Mouse (Mus musculus) kidney, embryonic 14.5 days (tissue): ENCODE measurements around the gene Bglap. TPM values are rescaled to one million over a fixed set of nuclear protein-coding genes. Genes with fewer than 3 reads are reported as not detected.

Experiments
- ATAC-seq: fragments of 200-750 bp; cut with Nextera tagmentation; 2 replicates; pipeline ENCODE4 v1.8.0; 2017; ENCODE audit warnings: moderate number of reproducible peaks, mild to moderate bottlenecking, moderate TSS enrichment, moderate library complexity; ENCODE audit not compliant: low FRiP score, low TSS enrichment
- H3K27ac ChIP-seq: fragments of 300-500 bp; sonication (generic); 2 replicates; pipeline ENCODE4 v1.5.1; 2014; ENCODE audit warnings: low read depth, mild to moderate bottlenecking, low read length, moderate library complexity, mixed read lengths
- H3K27me3 ChIP-seq: fragments of 300-500 bp; sonication (generic); 2 replicates; pipeline ENCODE4 v1.6.1; 2014; ENCODE audit warnings: mild to moderate bottlenecking, low read length; ENCODE audit not compliant: control insufficient read depth, insufficient read depth
- H3K36me3 ChIP-seq: fragments of 300-500 bp; sonication (generic); 2 replicates; pipeline ENCODE4 v1.6.1; 2014; ENCODE audit warnings: low read length, mixed read lengths; ENCODE audit not compliant: control insufficient read depth, insufficient read depth
- H3K4me1 ChIP-seq: fragments of 300-500 bp; sonication (generic); 2 replicates; pipeline ENCODE4 v1.6.1; 2014; ENCODE audit warnings: low read length, mixed read lengths; ENCODE audit not compliant: control insufficient read depth, insufficient read depth
- H3K4me2 ChIP-seq: fragments of 300-500 bp; sonication (generic); replicated peaks from 2 replicates; pipeline ENCODE4 v1.6.1; 2014; ENCODE audit warnings: low read depth, mild to moderate bottlenecking, low read length
- H3K4me3 ChIP-seq: fragments of 300-500 bp; sonication (generic); 2 replicates; pipeline ENCODE4 v1.5.1; 2014; ENCODE audit warnings: mild to moderate bottlenecking, low read length
- H3K9ac ChIP-seq: fragments of 300-500 bp; sonication (generic); 2 replicates; pipeline ENCODE4 v1.6.1; 2014; ENCODE audit warnings: low read depth, mild to moderate bottlenecking, low read length, moderate library complexity
- H3K9me3 ChIP-seq: fragments of 300-500 bp; sonication (generic); 2 replicates; pipeline ENCODE4 v1.6.1; 2016; ENCODE audit warnings: low read length; ENCODE audit not compliant: control insufficient read depth
- WGBS: fragments of 180-500 bp; shearing (Covaris S2); extraction: QIAGEN DNeasy Blood & Tissue Kit; methylation state at CpG from one replicate; pipeline ENCODE4 v1.1.7; 2014; 5-methylcytosine and 5-hydroxymethylcytosine counted together
- polyA plus RNA-seq: library from polyadenylated mRNA; unstranded; fragments of >200 nt; fragmentation: Nextera tagmentation; extraction: Ambion mirVana; gene quantifications from 2 replicates; pipeline ENCODE4 v1.2.1, GENCODE M21; 2014

The Bglap gene
- polyA plus RNA-seq, 1 experiment from 2014 or later = 0.57 TPM

DNA sequence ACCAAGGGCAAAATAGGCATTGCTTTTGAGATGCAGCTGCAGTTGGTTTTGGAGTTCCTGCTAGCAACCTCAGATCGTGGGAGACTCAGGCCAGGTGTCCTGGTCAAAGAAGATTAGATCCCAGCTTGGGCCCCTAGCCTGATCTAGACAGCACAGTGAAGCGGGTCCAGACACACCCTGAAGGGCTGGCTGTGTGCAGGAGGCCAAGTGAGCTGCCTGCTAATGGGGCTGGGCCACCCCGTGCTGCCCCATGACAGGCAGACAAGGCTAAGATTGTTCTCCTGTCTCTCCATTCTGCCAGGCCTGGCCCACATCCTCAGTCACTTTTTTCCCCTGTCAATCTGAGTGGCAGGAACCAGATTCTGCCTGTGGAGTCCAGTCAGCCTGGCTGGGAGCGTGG lies 20.6 kb downstream of the Bglap start:
- peaks cover 4% of the 10 kb centered on the region; the same call in 1 of the 2 replicates for H3K4me1 ChIP-seq
- H3K27me3 ChIP-seq = peaks cover 13% of the 10 kb centered on the region
- H3K27ac ChIP-seq = no peak overlapping the region
- no peak overlapping the region for H3K9ac ChIP-seq
- H3K4me2 ChIP-seq = no peak overlapping the region
- no peaks in the 10 kb centered on the region for H3K9me3 ChIP-seq
- no peak for ATAC-seq
- no peak overlapping the region for H3K4me3 ChIP-seq
- peaks cover 38% of the 10 kb centered on the region for H3K36me3 ChIP-seq
- WGBS = 58% methylated on average over 4 of the region's 4 CpGs

DNA sequence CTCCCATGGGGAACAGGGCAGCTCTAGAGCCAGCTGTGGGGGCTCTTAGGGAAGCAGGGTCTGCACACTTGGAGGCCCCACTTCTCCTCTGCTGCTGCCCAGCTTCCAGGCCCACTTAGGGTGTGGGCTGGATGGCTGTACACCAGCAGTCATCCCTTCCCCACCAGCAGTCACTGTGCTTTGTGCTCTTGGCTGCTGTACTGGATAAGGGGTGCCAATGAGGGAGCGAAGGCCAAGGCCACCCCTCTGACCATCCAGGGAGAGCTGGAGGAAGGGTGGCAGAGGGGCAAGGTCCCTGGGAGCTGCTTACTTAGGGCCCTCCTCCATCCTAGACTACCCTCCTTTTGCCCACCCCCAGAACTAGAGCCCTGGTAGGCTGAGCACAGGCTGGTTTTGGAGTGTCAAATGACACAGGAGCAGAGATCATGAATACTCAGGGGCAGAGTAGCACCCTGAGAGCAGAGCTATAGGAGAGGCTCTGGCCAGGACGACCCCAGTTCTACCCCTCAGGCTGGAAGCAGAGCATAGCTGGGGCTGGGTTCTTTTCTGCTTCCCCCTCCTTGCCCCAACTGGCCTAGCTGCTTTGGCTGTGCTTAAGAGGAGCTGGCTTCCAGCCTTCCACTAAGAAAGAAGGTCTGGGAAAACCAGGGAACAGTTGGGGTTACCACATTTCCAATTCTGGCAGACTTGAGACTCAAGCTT lies 22.5 kb downstream of the Bglap start:
- no peak overlapping the region for H3K4me2 ChIP-seq
- H3K9me3 ChIP-seq = no peaks in the 10 kb centered on the region
- H3K4me1 ChIP-seq = peaks cover 4% of the 10 kb centered on the region; the same call in 1 of the 2 replicates
- no peak overlapping the region for H3K27ac ChIP-seq
- 82% methylated on average over 2 of the region's 2 CpGs for WGBS
- H3K9ac ChIP-seq = no peak overlapping the region
- ATAC-seq = no peak
- H3K4me3 ChIP-seq = no peak overlapping the region
- H3K27me3 ChIP-seq = peaks cover 13% of the 10 kb centered on the region
- peaks cover 57% of the 10 kb centered on the region for H3K36me3 ChIP-seq

DNA sequence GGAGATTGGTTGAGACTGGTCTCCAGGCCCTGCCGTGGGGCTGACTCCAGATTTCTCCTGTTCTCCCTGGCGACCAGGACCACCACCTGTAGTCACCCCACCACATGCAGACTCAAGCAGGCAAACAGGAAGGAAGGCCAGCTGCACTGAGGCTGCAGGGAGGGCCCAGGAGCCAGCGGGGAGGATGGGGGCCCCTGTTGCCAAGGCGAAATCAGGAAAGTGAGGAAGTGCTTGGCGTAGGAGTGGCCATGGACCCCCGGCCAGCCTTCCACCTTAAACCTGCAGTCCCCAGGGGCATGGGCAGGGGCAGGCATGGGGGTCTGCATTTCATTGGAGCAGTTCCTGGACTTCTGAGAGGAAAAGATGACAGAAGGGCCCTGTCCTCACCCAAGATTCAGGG lies 23.2 kb downstream of the Bglap start:
- 67% methylated on average over 6 of the region's 6 CpGs for WGBS
- peaks cover 63% of the 10 kb centered on the region for H3K36me3 ChIP-seq

DNA sequence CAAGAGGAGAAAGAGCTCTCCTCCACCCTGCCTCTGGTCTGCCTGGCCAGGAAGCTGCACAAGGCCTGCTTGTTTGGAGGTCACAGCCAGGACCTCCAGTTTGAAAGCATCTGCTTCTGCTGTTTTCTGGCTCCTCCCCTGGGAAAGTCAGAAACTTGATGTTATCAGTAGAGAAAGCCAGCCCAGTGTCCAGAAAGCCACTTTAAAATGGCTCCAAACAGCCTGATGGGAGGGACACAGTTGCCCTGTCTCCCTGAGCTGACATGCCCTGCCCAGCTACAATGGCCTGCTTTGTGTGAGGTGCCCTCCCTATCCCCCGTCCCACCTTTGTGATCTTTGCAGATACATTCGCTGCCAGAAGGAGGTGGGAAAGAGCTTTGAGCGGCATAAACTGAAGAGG lies 24.3 kb downstream of the Bglap start:
- peaks cover 4% of the 10 kb centered on the region; the same call in 1 of the 2 replicates for H3K4me1 ChIP-seq
- no peak overlapping the region for H3K9ac ChIP-seq
- H3K4me2 ChIP-seq = no peak overlapping the region
- H3K27ac ChIP-seq = no peak overlapping the region
- peaks cover 3% of the 10 kb centered on the region; the same call in 1 of the 2 replicates for H3K27me3 ChIP-seq
- 71% methylated on average over 3 of the region's 3 CpGs for WGBS
- no peaks in the 10 kb centered on the region for H3K9me3 ChIP-seq
- H3K4me3 ChIP-seq = no peak overlapping the region
- H3K36me3 ChIP-seq = peaks cover 74% of the 10 kb centered on the region
- ATAC-seq = no peak

More for the DNA sequence above, 23.2 kb downstream of the Bglap start:
- peaks cover 4% of the 10 kb centered on the region; the same call in 1 of the 2 replicates for H3K4me1 ChIP-seq
- no peak for ATAC-seq
- peaks cover 12% of the 10 kb centered on the region for H3K27me3 ChIP-seq
- H3K27ac ChIP-seq = no peak overlapping the region
- H3K4me3 ChIP-seq = no peak overlapping the region
- no peaks in the 10 kb centered on the region for H3K9me3 ChIP-seq
- H3K4me2 ChIP-seq = no peak overlapping the region
- no peak overlapping the region for H3K9ac ChIP-seq

DNA sequence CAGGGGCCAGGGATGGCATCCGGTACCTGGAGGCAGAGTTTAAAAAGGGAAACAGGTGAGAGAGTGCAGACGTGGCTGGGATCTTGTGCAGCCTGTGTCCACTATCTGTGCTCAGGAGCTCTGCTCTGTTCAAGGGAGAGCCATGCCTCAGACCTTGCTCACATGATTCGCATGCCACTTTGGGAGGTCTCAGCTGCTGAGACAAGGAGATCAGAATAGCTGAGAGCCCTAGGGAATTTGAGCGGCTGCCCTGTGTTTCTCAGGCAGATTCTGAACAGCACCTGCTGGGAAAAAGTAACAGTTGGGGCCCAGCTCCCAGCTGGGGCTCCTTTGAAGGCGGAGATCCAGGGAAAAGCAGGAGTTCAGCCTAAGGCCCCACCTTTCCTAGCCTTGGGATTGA lies 24.7 kb downstream of the Bglap start:
- Histone ChIP-seq H3K27ac (no peak overlapping the region), H3K4me1 (no peaks in the 10 kb centered on the region), H3K9ac (no peak overlapping the region), H3K4me2 (no peak overlapping the region), H3K27me3 (no peaks in the 10 kb centered on the region; the same call in 1 of the 2 replicates), H3K36me3 (peaks cover 78% of the 10 kb centered on the region), H3K4me3 (no peak overlapping the region), H3K9me3 (no peaks in the 10 kb centered on the region)
- ATAC-seq = no peak
- 79% methylated on average over 5 of the region's 5 CpGs for WGBS

DNA sequence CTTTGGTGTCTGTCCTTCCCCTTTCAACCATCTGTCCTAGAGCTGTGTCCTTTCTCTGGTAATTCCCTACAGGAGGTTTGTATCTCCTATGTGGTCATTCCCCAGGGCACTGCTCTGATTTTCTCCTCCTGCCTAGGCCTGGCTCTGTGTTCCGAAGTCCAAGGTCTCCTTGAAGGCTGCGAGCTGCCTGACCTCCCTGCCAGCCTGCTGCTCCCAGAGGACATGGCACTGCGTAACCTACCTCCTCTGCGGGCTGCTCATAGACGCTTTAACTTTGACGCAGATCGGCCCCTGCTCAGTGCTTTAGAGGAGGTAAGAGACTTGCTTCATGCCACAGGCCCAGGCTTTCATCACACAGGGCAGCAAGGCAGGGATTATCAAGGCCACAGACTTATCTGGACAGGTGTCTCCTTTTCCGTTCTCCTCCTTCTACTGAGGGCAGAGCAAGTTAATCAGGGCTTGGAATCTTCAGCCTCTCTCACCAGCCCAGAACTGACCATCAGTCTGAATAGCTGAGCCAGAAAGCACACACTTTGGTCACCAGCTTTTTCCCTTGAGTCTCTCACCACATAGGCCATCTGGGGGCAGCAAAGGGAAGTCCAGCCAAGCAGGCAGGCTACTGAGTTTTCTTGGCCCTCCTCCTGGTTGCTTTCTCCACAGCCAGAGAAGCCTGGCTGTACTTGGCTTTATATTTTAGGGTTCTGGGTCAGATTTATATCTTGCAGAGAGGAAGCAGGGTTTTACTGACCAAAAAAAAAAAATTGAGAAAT lies 29.7 kb downstream of the Bglap start:
- 93% methylated on average over 8 of the region's 8 CpGs for WGBS
- peaks cover 98% of the 10 kb centered on the region for H3K36me3 ChIP-seq
- no peak for ATAC-seq
- H3K4me3 ChIP-seq = no peak overlapping the region
- no peak overlapping the region for H3K27ac ChIP-seq
- no peaks in the 10 kb centered on the region for H3K9me3 ChIP-seq
- H3K9ac ChIP-seq = no peak overlapping the region
- H3K4me2 ChIP-seq = no peak overlapping the region
- no peaks in the 10 kb centered on the region for H3K27me3 ChIP-seq
- no peaks in the 10 kb centered on the region for H3K4me1 ChIP-seq

DNA sequence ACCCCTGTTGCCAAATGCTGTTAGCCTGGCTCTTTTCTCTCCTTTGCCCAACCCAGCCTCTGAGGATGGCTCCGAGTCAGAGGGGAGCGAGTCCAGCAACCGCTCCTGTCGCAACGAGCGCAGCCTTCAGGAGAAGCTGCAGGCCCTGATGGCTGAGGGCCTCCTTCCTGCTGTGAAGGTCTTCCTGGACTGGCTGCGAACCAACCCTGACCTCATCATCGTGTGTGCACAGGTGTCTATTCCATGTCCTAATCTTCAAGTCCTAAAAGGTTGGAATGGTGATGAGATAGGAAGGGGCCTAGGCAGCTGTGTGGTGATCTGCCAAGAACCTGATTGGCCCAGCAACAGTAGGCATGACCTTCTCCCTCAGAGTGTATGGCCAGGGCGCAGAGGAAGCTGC lies 31.4 kb downstream of the Bglap start:
- no peak overlapping the region for H3K4me2 ChIP-seq
- H3K9me3 ChIP-seq = no peaks in the 10 kb centered on the region
- H3K27ac ChIP-seq = no peak overlapping the region
- WGBS = 98% methylated on average over 9 of the region's 9 CpGs
- no peaks in the 10 kb centered on the region for H3K4me1 ChIP-seq
- no peak overlapping the region for H3K9ac ChIP-seq
- H3K27me3 ChIP-seq = no peaks in the 10 kb centered on the region
- no peak for ATAC-seq
- no peak overlapping the region for H3K4me3 ChIP-seq
- peaks cover 98% of the 10 kb centered on the region for H3K36me3 ChIP-seq

DNA sequence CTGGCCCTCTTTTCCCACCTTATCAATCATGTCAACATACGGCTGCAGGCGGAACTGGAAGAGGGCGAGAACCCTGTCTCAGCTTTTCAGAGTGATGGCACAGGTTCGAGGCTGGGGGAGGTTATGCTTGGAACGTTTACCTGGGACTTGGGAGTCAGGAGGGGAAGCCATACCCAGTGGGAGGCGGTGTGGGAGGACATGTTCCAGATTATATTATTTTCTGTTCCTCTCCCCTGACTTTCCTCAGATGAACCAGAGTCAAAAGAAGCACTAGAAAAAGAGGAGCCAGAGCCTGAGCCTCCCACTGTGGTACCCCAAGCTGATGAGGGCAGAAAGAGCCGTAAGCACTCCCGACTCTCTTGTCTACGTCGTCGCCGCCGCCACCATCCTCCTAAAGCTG lies 33.5 kb downstream of the Bglap start:
- no peak overlapping the region for H3K4me3 ChIP-seq
- no peak overlapping the region for H3K4me2 ChIP-seq
- no peaks in the 10 kb centered on the region for H3K9me3 ChIP-seq
- no peaks in the 10 kb centered on the region for H3K4me1 ChIP-seq
- no peak overlapping the region for H3K9ac ChIP-seq
- no peaks in the 10 kb centered on the region for H3K27me3 ChIP-seq
- H3K36me3 ChIP-seq = peaks cover 98% of the 10 kb centered on the region
- ATAC-seq = no peak
- no peak overlapping the region for H3K27ac ChIP-seq
- 90% methylated on average over 13 of the region's 13 CpGs for WGBS

DNA sequence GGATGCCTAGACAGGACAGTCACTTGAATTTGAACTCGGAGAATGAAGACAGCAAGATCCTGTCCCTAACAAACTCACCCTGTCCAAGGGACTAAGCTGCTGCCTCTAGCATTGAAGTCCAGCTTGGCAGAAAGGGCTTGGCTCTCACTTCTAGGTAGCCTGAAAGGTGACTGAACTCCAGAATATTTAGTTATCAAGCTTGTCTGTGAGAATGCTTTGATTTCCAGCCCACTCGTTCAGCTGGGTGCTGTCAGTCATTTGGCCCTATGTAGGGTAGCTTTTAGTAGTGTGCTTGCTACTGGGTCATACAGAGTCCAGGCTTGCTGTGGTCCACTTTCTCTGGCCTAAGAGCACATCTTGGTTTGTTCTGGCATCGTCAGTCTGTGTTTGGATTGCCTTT lies 45.3 kb downstream of the Bglap start:
- Histone ChIP-seq H3K9ac (no peak overlapping the region), H3K9me3 (no peaks in the 10 kb centered on the region), H3K27ac (no peak overlapping the region), H3K4me1 (peaks cover 12% of the 10 kb centered on the region), H3K36me3 (peaks cover 34% of the 10 kb centered on the region), H3K4me2 (no peak overlapping the region), H3K4me3 (no peak overlapping the region), H3K27me3 (no peaks in the 10 kb centered on the region)
- 73% methylated on average over 3 of the region's 3 CpGs for WGBS
- no peak for ATAC-seq
